Mouse (Mus musculus) gastrocnemius, postnatal 4 days (tissue): ENCODE data around the gene Evc. TPM values are rescaled to one million over a fixed set of nuclear protein-coding genes. Genes with fewer than 3 reads are reported as not detected.

ENCODE experiments used
- DNase-seq, 2 experiments: peaks; one replicate each; pipeline ENCODE4 v3.0.0; 2021 to 2022; ENCODE audit warnings: low spot score in 2 of 2, mixed read lengths in 2 of 2
- total RNA-seq, 2 experiments: library from RNA; stranded (reverse); gene quantifications; 2 replicates each; pipeline ENCODE4 v1.2.3; 2021

Gene Evc
- total RNA-seq, 2 experiments from 2014 or later, result 31.5 to 31.7 TPM

DNA sequence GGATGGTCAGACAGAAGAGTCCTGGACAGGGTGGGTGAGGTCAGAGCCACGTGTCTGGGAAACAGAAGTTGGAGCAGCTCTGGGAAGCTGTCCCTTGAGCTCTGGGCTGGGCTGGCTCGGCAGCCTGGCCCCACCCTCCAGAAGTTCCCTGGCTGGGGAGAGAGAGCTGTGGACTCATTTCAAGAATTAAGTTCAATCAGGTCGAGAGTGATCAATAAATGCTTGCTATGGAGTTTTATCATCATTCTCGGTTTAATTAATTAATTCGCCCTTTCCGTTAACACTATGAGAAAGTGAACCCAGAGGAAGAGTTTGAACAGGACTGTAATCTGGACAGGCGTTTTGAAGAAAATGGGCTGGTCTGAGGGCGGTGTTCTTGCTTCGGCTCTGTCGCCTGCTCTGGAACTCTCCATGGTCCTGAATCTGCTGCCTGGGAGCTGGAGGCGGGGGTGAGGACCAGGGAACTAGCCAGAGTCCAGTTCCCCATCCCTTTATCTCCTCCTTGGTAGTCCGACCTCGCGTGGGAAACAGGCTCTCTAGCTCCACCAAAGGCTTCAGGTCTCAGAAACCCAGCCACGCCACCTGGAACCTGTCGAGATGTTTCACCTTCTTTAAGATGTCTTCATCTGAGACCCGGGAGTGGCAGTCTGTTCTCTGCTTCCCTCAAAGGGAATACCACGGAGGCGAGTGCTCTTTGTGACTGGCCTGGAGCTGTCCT lies 93.4 kb downstream of the Evc start:
- peak; percentile 69 to 78 for DNase-seq

GRCm38 (mm10) chr5:37242360-37243168 lies 94.1 kb downstream of the Evc start:
- DNase-seq, result no peak

- peak in 1 of 2 experiments; percentile 15 for DNase-seq
These were observed 95.0 kb downstream of the Evc start, which contains the start of gene Crmp1 for GRCm38 (mm10) chr5:37241651-37242151. Crmp1 (plus strand) TSS chr5:37241940.

GRCm38 (mm10) chr5:37241224-37241623 lies 95.5 kb downstream of the Evc start:
- no peak for DNase-seq

DNA sequence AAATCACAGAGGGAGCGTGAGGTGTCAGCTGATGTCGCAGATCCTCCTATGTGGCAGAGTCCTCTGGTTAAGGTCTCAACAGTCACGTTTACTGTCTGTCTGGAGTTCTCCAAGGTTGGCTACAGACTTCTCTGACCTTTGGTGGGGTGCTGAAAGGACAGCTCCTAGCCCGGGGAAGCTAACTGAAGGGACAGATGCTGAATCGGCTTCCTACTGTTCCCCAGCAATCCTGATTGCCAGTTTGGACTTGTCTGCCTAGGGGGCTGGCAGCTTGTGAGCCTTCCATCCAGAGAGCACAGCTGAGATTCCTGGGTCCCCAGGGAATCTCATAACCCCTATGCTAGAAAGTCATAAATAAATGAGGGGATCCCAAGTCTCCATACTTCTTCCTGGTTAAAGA lies 96.1 kb downstream of the Evc start:
- DNase-seq, result no peak

Other genes with a start within 250 kb of the Evc start
- gene Crmp1, start 95.0 kb downstream of the Evc start, total RNA-seq, result 1 to 10 TPM; 3.0 to 4.1 TPM
- gene Evc2, start 1.6 kb upstream of the Evc start, total RNA-seq, result 10 to 100 TPM; 17.4 to 17.9 TPM